ENCODE assay signal across 7 mouse cellular contexts in genomic region chr11:43643180-43643591, GRCm38 (mm10). TPM values are rescaled to one million over a fixed set of nuclear protein-coding genes. Genes with fewer than 3 reads are reported as not detected.
DNase-seq lines count a peak whose midpoint lies in the region; ATAC-seq and TF ChIP-seq lines count a peak whose summit lies in the region.

No protein-coding gene starts in this region.

- no peaks in the 10 kb centered on the region for H3K9me3 ChIP-seq in intestine, embryonic 15.5 days
- H3K9me3 ChIP-seq in midbrain, postnatal 0 days (ENCODE audit: low read length), result no peaks in the 10 kb centered on the region

- DNase-seq in adrenal gland, adult (ENCODE audit: inconsistent age in 2 of 2, low spot score in 1 of 2), result peak; percentile 94 to 96
- peak; percentile 35 to 70 for DNase-seq in cerebellum, postnatal 25 days
- DNase-seq in gastrocnemius, postnatal 36 days, result peak; percentile 16 to 20
- DNase-seq in left cerebral cortex, postnatal 10 days (ENCODE audit: extremely low spot score in 1 of 2, low spot score in 2 of 2), result peak; percentile 77 to 92
- peak; percentile 92 for DNase-seq in midbrain, postnatal 0 days (ENCODE audit: low spot score)
- peak; percentile 70 for DNase-seq in testis, postnatal 14 days (ENCODE audit: low spot score)

- peak overlapping the region; percentile 22; the same call in 1 of the 2 replicates for H3K27ac ChIP-seq in intestine, embryonic 15.5 days
- H3K27ac ChIP-seq in midbrain, postnatal 0 days (ENCODE audit: low read depth, low read length), result no peak overlapping the region

- intact Hi-C loops in gastrocnemius, postnatal 36 days (cut with DNase I), result no loop called here
- intact Hi-C loops in left cerebral cortex, postnatal 10 days (cut with DNase I), result no loop called here

- 23% methylated on average over 2 of the region's 2 CpGs for WGBS in intestine, embryonic 15.5 days
- WGBS in midbrain, postnatal 0 days, result 26% methylated on average over 2 of the region's 2 CpGs

- no peak overlapping the region for H3K9ac ChIP-seq in intestine, embryonic 15.5 days
- no peak overlapping the region for H3K9ac ChIP-seq in midbrain, postnatal 0 days (replicated peaks; ENCODE audit: low read length, poor library complexity, severe bottlenecking)

- peak; percentile 84 for ATAC-seq in intestine, embryonic 15.5 days
- ATAC-seq in midbrain, postnatal 0 days (ENCODE audit: low FRiP score), result peak; percentile 89

- no peaks in the 10 kb centered on the region for H3K27me3 ChIP-seq in intestine, embryonic 15.5 days (replicated peaks)
- H3K27me3 ChIP-seq in midbrain, postnatal 0 days (ENCODE audit: insufficient read depth, low read length), result no peaks in the 10 kb centered on the region

- H3K4me1 ChIP-seq in intestine, embryonic 15.5 days (replicated peaks), result peaks cover 10% of the 10 kb centered on the region; the same call in 1 of the 2 replicates
- no peaks in the 10 kb centered on the region for H3K4me1 ChIP-seq in midbrain, postnatal 0 days (ENCODE audit: insufficient read depth, low read length)

- no peak overlapping the region for H3K4me3 ChIP-seq in intestine, embryonic 15.5 days (replicated peaks)
- no peak overlapping the region for H3K4me3 ChIP-seq in midbrain, postnatal 0 days (ENCODE audit: low read depth, low read length)

- H3K4me2 ChIP-seq in intestine, embryonic 15.5 days (replicated peaks), result no peak overlapping the region
- H3K4me2 ChIP-seq in midbrain, postnatal 0 days (ENCODE audit: low read depth, low read length, poor library complexity, severe bottlenecking), result no peak overlapping the region

- no peak for TF ChIP-seq CTCF in midbrain, postnatal 0 days (IDR thresholded peaks at IDR 0.05)

- no peaks in the 10 kb centered on the region for H3K36me3 ChIP-seq in intestine, embryonic 15.5 days
- no peaks in the 10 kb centered on the region for H3K36me3 ChIP-seq in midbrain, postnatal 0 days (ENCODE audit: insufficient read depth, low read length)

RNA-seq across cellular contexts. Expression of gene Pwwp2a, which starts 38.6 kb away (rescaled TPM):
- total RNA-seq in gastrocnemius, postnatal 36 days (2021), result 10 to 100 TPM; 11.9 to 13.3 TPM
- polyA plus RNA-seq in intestine, embryonic 15.5 days (2015; fragmentation: Nextera tagmentation; extraction: Ambion mirVana), result 20.2 and 22.0 TPM in 2 replicates
- total RNA-seq in left cerebral cortex, postnatal 10 days (2021), result 10 to 100 TPM; 59.1 to 59.3 TPM
- total RNA-seq in midbrain, postnatal 0 days (2014; rRNA removed), result 19.9 and 29.2 TPM in 2 replicates
- 16.9 and 18.8 TPM in 2 replicates for polyA plus RNA-seq in midbrain, postnatal 0 days (2015; fragmentation: Nextera tagmentation; extraction: Ambion mirVana)

RNA-seq across cellular contexts. Expression of gene Fabp6, which starts 41.8 kb away (rescaled TPM):
- not detected for total RNA-seq in gastrocnemius, postnatal 36 days (2021)
- polyA plus RNA-seq in intestine, embryonic 15.5 days (2015; fragmentation: Nextera tagmentation; extraction: Ambion mirVana), result 1.2 TPM in 2 replicates
- not detected for total RNA-seq in left cerebral cortex, postnatal 10 days (2021)
- not detected in 2 replicates for total RNA-seq in midbrain, postnatal 0 days (2014; rRNA removed)
- polyA plus RNA-seq in midbrain, postnatal 0 days (2015; fragmentation: Nextera tagmentation; extraction: Ambion mirVana), result not detected in 2 replicates

RNA-seq across cellular contexts. Expression of gene 4933415A04Rik, which starts 56.3 kb away (rescaled TPM):
- total RNA-seq in gastrocnemius, postnatal 36 days (2021), result not detected
- polyA plus RNA-seq in intestine, embryonic 15.5 days (2015; fragmentation: Nextera tagmentation; extraction: Ambion mirVana), result 4.4 and 5.4 TPM in 2 replicates
- total RNA-seq in left cerebral cortex, postnatal 10 days (2021), result 1 to 10 TPM; 1.6 TPM
- total RNA-seq in midbrain, postnatal 0 days (2014; rRNA removed), result 0.27 and 0.85 TPM in 2 replicates
- polyA plus RNA-seq in midbrain, postnatal 0 days (2015; fragmentation: Nextera tagmentation; extraction: Ambion mirVana), result 1.6 and 2.3 TPM in 2 replicates

Comparison
In these comparisons a context has a peak if more than half of its experiments do, and no peak if none do; other contexts are left out.
1. DNase-seq: peak in every context shown above with its lines; median percentile 95 in adrenal gland, adult; 92 in midbrain, postnatal 0 days; 84 in left cerebral cortex, postnatal 10 days; 70 in testis, postnatal 14 days; 52 in cerebellum, postnatal 25 days; 18 in gastrocnemius, postnatal 36 days.